Mouse (Mus musculus): ENCODE results near the gene Olfr701. TPM values are rescaled to one million over a fixed set of nuclear protein-coding genes. Genes with fewer than 3 reads are reported as not detected.
A peak's percentile ranks its signal among the peaks of the same experiment; 100 is the strongest.

The Olfr701 gene
- total RNA-seq (2017), result not detected in 3 replicates

DNA sequence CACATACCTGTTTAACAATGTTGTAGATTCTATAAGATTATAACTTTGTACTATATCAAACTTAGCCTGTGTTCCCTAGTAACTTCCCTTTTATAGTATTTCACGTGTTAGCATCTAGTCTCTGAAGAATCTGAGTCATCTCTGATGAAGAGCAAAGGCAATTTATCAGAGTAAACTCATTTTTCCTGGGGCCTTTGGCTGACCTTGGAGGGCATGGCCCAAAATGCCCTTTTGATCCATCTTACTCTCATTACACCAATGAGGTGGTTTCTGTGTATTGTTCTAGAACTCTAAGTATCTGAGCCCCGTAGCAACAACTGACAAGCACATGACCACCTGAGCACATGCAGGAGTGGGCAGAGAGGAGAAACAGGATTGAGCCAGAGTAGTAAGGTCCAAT, at the start of gene Olfr701:
Gene Olfr701, plus strand, starts transcription at position 301 of the 400 bp plus-strand sequence.
- ATAC-seq (replicated peaks; ENCODE audit: insufficient number of reproducible peaks, low FRiP score, low TSS enrichment, poor library complexity, severe bottlenecking), result 0 out of 2 replicates have a peak, but pooled peaks have one; percentile 9

DNA sequence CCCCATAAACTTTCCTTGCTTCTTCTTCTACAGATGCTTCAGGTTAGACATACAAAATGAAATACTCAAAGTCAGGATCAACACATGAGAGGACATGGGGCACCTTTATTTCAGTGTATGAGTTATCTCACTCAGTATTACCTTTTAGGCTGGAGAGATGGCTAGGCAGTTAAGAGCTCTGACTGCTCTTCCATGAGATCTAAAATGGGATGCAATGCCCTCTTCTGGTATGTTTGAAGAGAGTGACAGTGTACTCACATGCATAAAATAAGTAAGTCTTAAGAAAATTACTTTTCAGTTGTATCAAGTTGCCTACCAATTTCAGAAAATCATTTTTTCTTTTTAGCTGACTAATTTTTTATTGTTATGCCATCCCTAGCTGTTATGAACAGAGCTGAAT, 25.6 kb upstream of the Olfr701 start:
- no peak for ATAC-seq (replicated peaks; ENCODE audit: insufficient number of reproducible peaks, low FRiP score, low TSS enrichment, poor library complexity, severe bottlenecking)

- no peak for ATAC-seq (replicated peaks; ENCODE audit: insufficient number of reproducible peaks, low FRiP score, low TSS enrichment, poor library complexity, severe bottlenecking)
These were observed 20.8 kb upstream of the Olfr701 start, which contains the start of gene Olfr699 for GRCm38 (mm10) chr7:106793098-106793497. TSS of gene Olfr699 (minus strand) at chr7:106793198.

- ATAC-seq (replicated peaks; ENCODE audit: insufficient number of reproducible peaks, low FRiP score, low TSS enrichment, poor library complexity, severe bottlenecking), result no peak
These were observed 5.2 kb upstream of the Olfr701 start, which contains the start of gene Olfr700 for GRCm38 (mm10) chr7:106808734-106809133. TSS of gene Olfr700 (minus strand) at chr7:106808834.

DNA sequence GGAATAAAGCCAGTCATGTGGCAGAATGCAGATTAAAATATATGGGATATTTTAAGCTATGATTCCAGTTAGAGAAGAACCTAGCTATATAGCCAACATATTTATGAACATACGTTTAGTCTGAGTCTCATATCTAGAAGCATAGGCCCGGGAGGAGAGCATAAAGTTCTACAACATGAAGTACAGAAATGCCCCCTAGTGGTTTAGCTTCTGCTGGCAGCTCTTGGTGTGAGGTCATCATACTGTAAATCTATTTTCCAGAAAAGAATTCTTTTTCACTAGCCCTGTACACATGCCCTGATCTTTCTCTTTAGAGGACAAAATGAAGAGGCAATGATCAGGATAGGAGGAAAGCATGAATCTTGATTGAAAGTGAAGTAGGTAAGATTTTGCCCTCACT, 1.8 kb downstream of the Olfr701 start:
- no peak for ATAC-seq (replicated peaks; ENCODE audit: insufficient number of reproducible peaks, low FRiP score, low TSS enrichment, poor library complexity, severe bottlenecking)

- no peak for ATAC-seq (replicated peaks; ENCODE audit: insufficient number of reproducible peaks, low FRiP score, low TSS enrichment, poor library complexity, severe bottlenecking)
These were observed 4.5 kb downstream of the Olfr701 start for GRCm38 (mm10) chr7:106818414-106818813.

DNA sequence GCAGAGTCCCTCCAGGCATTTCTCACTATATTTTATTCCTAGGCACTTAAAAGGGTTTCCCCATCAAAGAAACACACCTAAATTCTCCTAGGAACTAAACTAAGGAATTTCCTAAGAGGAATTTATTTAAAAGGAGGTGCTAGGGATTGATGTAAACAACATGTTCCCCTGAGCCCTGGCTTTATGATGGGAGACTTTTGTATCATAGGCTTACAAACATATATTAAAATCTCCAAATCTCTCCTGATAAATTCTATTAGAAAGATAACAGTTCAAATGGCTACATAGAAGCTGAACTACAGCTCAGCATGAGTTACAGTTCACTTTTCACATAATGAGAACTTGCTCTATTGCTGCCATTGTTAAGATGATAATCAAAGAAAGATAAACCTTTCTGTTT, 19.9 kb downstream of the Olfr701 start, which contains the start of gene Olfr702:
Gene Olfr702, minus strand, starts transcription at position 101 of the 400 bp plus-strand sequence.
- ATAC-seq (replicated peaks; ENCODE audit: insufficient number of reproducible peaks, low FRiP score, low TSS enrichment, poor library complexity, severe bottlenecking), result no peak

DNA sequence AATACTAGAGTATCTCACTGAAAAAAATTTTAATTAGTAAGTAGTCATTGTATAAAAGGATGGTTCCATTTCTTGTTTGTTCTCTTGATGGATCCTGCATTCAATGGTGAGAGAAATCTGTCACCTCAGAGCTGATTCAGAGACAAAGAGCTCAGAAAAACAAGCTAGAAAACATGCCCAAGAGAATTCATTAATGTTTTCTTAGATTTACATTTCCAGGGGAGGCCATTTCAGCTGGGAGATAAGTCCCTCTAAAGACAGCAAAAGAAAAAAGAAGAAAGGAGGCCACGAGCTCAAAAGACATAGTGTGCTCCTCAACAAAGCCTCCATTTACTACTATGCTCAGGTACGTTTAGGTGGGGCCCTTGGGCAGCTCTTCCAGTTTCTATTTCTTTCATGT, 29.1 kb downstream of the Olfr701 start, which contains the start of gene Olfr703:
Gene Olfr703, plus strand, starts transcription at position 301 of the 400 bp plus-strand sequence.
- no peak for ATAC-seq (replicated peaks; ENCODE audit: insufficient number of reproducible peaks, low FRiP score, low TSS enrichment, poor library complexity, severe bottlenecking)

GRCm38 (mm10) chr7:106862885-106863284, 49.0 kb downstream of the Olfr701 start, which contains the start of gene Olfr704:
TSS of gene Olfr704 (plus strand) at chr7:106863185.
- ATAC-seq (replicated peaks; ENCODE audit: insufficient number of reproducible peaks, low FRiP score, low TSS enrichment, poor library complexity, severe bottlenecking), result no peak

Other genes with a start within 250 kb of the Olfr701 start
- gene Olfr693, start 133.5 kb upstream of the Olfr701 start, total RNA-seq (2017), result not detected in 3 replicates
- not detected in 3 replicates for gene Olfr694, start 122.3 kb upstream of the Olfr701 start, total RNA-seq (2017)
- gene Olfr695, start 97.7 kb upstream of the Olfr701 start, total RNA-seq (2017), result not detected in 3 replicates
- gene Olfr697, start 71.7 kb upstream of the Olfr701 start, total RNA-seq (2017), result not detected in 3 replicates
- not detected in 3 replicates for gene Olfr698, start 58.7 kb upstream of the Olfr701 start, total RNA-seq (2017)
- not detected in 3 replicates for gene Olfr699, start 20.9 kb upstream of the Olfr701 start, total RNA-seq (2017)
- gene Olfr700, start 5.3 kb upstream of the Olfr701 start, total RNA-seq (2017), result not detected in 3 replicates
- gene Olfr702, start 19.8 kb downstream of the Olfr701 start, total RNA-seq (2017), result not detected in 3 replicates
- gene Olfr703, start 29.2 kb downstream of the Olfr701 start, total RNA-seq (2017), result not detected in 3 replicates
- not detected in 3 replicates for gene Olfr704, start 49.1 kb downstream of the Olfr701 start, total RNA-seq (2017)
- not detected in 3 replicates for gene Olfr705, start 62.8 kb downstream of the Olfr701 start, total RNA-seq (2017)
- gene Olfr706, start 74.0 kb downstream of the Olfr701 start, total RNA-seq (2017), result not detected in 3 replicates
- not detected in 3 replicates for gene Olfr707, start 87.1 kb downstream of the Olfr701 start, total RNA-seq (2017)
- gene Olfr1532-ps1, start 93.9 kb downstream of the Olfr701 start, total RNA-seq (2017), result not detected in 3 replicates
- not detected in 3 replicates for gene Olfr709-ps1, start 118.1 kb downstream of the Olfr701 start, total RNA-seq (2017)
- not detected in 3 replicates for gene Olfr710, start 134.2 kb downstream of the Olfr701 start, total RNA-seq (2017)
- not detected in 3 replicates for gene Olfr6, start 149.8 kb downstream of the Olfr701 start, total RNA-seq (2017)
- gene Olfr711, start 161.3 kb downstream of the Olfr701 start, total RNA-seq (2017), result not detected in 3 replicates
- not detected in 3 replicates for gene Olfr2, start 191.9 kb downstream of the Olfr701 start, total RNA-seq (2017)
- not detected in 3 replicates for gene Olfr713, start 217.0 kb downstream of the Olfr701 start, total RNA-seq (2017)

All from monocyte, adult 5-6 weeks (primary cell).